Mouse (Mus musculus): ENCODE measurements around the gene Srsf10.

The Srsf10 gene

GRCm38 (mm10) chr4:135886184-135886583 lies 30.6 kb downstream of the Srsf10 start:
- DNase-seq = no peak

GRCm38 (mm10) chr4:135888448-135889057 lies 33.0 kb downstream of the Srsf10 start:
- no peak for DNase-seq

- no peak for DNase-seq
These were observed 33.8 kb downstream of the Srsf10 start for GRCm38 (mm10) chr4:135889146-135889883.

- peak; percentile 70 for DNase-seq
These were observed 34.3 kb downstream of the Srsf10 start for GRCm38 (mm10) chr4:135889884-135890283.

GRCm38 (mm10) chr4:135891539-135891938 lies 36.0 kb downstream of the Srsf10 start:
- no peak for DNase-seq

GRCm38 (mm10) chr4:135892884-135893283 lies 37.3 kb downstream of the Srsf10 start:
- no peak for DNase-seq

GRCm38 (mm10) chr4:135895071-135895571 lies 39.6 kb downstream of the Srsf10 start, which contains the start of gene Cnr2:
Gene Cnr2 (plus strand): TSS chr4:135895394.
- no peak for DNase-seq

- no peak for DNase-seq
These were observed 40.6 kb downstream of the Srsf10 start for GRCm38 (mm10) chr4:135896157-135896556.

- no peak for DNase-seq
These were observed 43.0 kb downstream of the Srsf10 start for GRCm38 (mm10) chr4:135898380-135899049.

GRCm38 (mm10) chr4:135899050-135899448 lies 43.5 kb downstream of the Srsf10 start:
- DNase-seq = no peak

- no peak for DNase-seq
These were observed 44.5 kb downstream of the Srsf10 start for GRCm38 (mm10) chr4:135900008-135900407.

- DNase-seq = no peak
These were observed 47.2 kb downstream of the Srsf10 start for GRCm38 (mm10) chr4:135902606-135903242.

GRCm38 (mm10) chr4:135904810-135905209 lies 49.3 kb downstream of the Srsf10 start:
- no peak for DNase-seq

GRCm38 (mm10) chr4:135906633-135907032 lies 51.1 kb downstream of the Srsf10 start:
- no peak for DNase-seq

GRCm38 (mm10) chr4:135909326-135910066 lies 53.9 kb downstream of the Srsf10 start:
- DNase-seq = no peak

- DNase-seq = no peak
These were observed 56.0 kb downstream of the Srsf10 start for GRCm38 (mm10) chr4:135911531-135911930.

GRCm38 (mm10) chr4:135912164-135912563 lies 56.6 kb downstream of the Srsf10 start:
- DNase-seq = no peak

GRCm38 (mm10) chr4:135912835-135913234 lies 57.3 kb downstream of the Srsf10 start:
- no peak for DNase-seq

- no peak for DNase-seq
These were observed 57.9 kb downstream of the Srsf10 start for GRCm38 (mm10) chr4:135913433-135913832.

- DNase-seq = no peak
These were observed 63.2 kb downstream of the Srsf10 start for GRCm38 (mm10) chr4:135918635-135919279.

GRCm38 (mm10) chr4:135919280-135919639 lies 63.7 kb downstream of the Srsf10 start:
- no peak for DNase-seq

Measured in right cerebral cortex, postnatal 14 days (tissue).